Mouse (Mus musculus): Measurements from ENCODE around the gene Zbtb22.

The Zbtb22 gene

DNA sequence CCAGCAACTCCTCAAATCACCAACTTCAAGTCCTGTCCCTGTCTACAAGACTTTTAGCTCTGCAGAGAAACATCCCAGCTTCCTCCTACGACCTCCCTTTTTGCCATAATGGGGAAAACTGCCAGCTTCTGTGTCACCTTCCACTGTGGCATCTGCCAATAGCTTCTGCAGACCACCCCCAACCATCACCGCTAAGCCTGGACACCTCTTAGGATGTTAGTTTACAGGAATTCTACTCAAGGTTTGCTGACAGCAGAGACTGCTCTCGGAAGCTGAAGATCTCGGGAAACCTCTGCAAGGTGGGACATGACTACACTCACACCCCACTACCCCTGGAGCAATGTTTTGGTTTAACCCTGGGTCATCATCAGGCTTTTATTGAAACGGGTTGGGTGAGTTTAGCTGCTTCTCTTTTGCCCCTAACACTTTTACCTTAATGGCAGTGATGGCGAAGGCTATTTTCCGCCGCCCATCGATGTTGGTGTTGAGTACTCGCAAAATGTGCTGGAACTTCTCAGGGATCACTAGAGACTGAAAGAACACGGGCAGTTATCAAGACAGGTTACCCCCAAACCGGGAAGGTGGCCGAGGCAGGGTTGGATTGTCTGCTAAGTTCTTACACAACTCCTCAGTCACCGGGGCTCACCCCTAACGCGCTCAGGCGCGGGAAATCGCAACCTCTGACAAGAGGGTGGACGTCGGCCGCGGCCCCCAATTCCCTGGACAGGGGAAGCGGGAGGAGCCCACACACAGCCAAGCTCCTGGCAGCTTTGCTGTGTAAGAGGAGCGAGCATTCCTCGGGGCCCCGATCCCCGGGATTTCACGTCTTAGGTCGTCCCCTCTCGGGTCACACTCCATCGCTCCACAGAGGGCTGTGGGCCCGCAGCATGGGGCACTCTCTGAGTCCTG is 39.2 kb downstream of the Zbtb22 start:
- ChIA-PET POLR2A (interaction anchor here (0.6 to 11.4 kb wide), 138 partner anchors 7 to 1550 kb away, joined by 3 to 528 read pairs (median 6); partner anchors contain the start of genes H2-DMa (in 4 of the 4), Rxrb (in 4 of the 4), Slc39a7 (in 4 of the 4) and Daxx (in 3 of the 4)), CTCF (interaction anchor here (0.6 to 4.7 kb wide), 11 partner anchors 14 to 181 kb away, joined by 3 to 15 read pairs (median 4); partner anchors contain the start of genes Rgl2 (in 1 of the 4), Rxrb (in 1 of the 4) and Slc39a7 (in 1 of the 4))

GRCm38 (mm10) chr17:33955555-33956214 is 40.0 kb downstream of the Zbtb22 start, which contains the start of the genes Vps52 and Rps18:
Vps52 (plus strand) TSS chr17:33955812.
Rps18 (minus strand) TSS chr17:33956001.
- POLR2A ChIA-PET = interaction anchor here (0.5 to 11.4 kb wide), 155 partner anchors 9 to 1549 kb away, joined by 3 to 528 read pairs (median 5); partner anchors contain the start of genes H2-DMa (in 4 of the 4), Pfdn6 (in 4 of the 4), Rxrb (in 4 of the 4) and Slc39a7 (in 4 of the 4)
- CTCF ChIA-PET = interaction anchor here (0.6 to 4.7 kb wide), 19 partner anchors 10 to 180 kb away, joined by 3 to 15 read pairs (median 4); partner anchors contain the start of genes Rgl2 (in 1 of the 4), Rxrb (in 1 of the 4) and Slc39a7 (in 1 of the 4)

DNA sequence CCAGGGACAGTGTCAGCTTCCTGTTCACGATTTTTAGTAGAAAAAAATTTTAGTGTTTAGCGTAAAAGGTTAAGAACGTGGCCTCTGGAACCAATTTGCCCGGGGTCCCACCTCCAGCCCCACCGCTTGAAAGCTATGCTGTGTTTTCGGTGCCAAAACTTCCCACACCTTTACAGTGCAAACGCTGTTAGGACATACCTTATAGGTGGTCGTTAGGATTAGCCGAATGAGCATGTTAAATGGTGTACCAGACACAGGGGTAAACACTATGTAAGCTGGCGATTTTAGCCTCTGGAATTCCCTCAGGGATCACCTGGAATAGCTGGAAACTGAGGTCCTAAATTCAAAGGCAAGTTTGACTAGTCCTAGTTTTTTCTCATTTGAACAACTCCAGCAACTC is 40.6 kb downstream of the Zbtb22 start:
- ChIA-PET POLR2A (interaction anchor here (0.5 to 11.4 kb wide), 121 partner anchors 9 to 1548 kb away, joined by 3 to 528 read pairs (median 6); partner anchors contain the start of genes Pfdn6 (in 4 of the 4), Rxrb (in 4 of the 4), Slc39a7 (in 4 of the 4) and Wdr46 (in 4 of the 4)), CTCF (interaction anchor here (1.0 to 4.7 kb wide), 16 partner anchors 9 to 179 kb away, joined by 3 to 15 read pairs (median 4); partner anchors contain the start of genes Rxrb (in 1 of the 4) and Slc39a7 (in 1 of the 4))

DNA sequence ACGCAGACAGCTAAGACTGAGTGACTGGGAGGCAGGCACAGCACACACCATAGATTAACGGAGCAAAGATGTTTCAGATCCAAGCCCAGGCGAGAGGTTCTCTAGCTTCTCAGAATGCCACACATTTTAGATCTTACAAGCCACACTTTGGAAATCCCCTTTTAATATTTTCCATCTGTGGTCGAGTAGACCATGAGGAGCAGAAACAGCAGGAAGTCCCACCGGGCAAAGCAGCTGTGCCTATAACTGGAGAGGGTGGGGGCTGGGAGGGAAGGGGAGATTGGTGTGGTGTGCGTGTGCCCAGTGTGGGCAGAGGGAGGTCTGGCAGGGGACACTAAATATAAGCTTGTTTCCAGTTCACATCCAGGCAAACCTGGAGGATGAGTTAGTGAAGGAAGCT is 41.8 kb downstream of the Zbtb22 start:
- ChIA-PET CTCF (interaction anchor here in 3 of 4 experiments (0.6 to 4.7 kb wide), 5 partner anchors 11 to 1463 kb away, joined by 3 to 15 read pairs (median 4); no protein-coding TSS in a partner anchor), POLR2A (interaction anchor here in 3 of 4 experiments (0.7 to 11.4 kb wide), 8 partner anchors 12 to 632 kb away, joined by 3 to 528 read pairs (median 22); partner anchors contain the start of genes H2-DMa (in 2 of the 3), Rgl2 (in 2 of the 3), Gpsm3 (in 1 of the 3) and H2-K1 (in 1 of the 3))

DNA sequence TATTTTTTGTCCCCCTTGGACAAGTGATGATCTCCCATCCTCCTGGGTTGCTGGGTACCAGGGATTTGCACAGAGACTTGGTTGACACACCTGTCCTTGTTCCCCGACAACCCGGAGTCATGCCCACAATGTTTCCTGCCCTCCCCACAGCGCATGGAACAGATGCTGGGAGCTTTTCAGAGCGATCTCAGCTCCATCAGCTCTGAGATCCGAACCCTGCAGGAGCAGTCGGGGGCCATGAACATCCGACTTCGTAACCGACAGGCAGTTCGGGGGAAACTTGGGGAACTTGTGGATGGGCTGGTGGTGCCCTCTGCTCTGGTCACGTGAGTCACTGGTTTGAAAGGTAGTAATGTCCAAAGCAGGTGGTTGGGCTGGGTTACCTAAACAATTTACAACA is 42.7 kb downstream of the Zbtb22 start:
- POLR2A ChIA-PET = interaction anchor here in 3 of 4 experiments (0.6 to 11.4 kb wide), 6 partner anchors 11 to 160 kb away, joined by 3 to 528 read pairs (median 30); partner anchors contain the start of genes Rgl2 (in 2 of the 3), H2-DMa (in 1 of the 3), Pfdn6 (in 1 of the 3) and Rxrb (in 1 of the 3)
- CTCF ChIA-PET = interaction anchor here in 2 of 4 experiments (0.8 to 4.7 kb wide), 6 partner anchors 10 to 1344 kb away, joined by 3 to 15 read pairs (median 4); no protein-coding TSS in a partner anchor

- ChIA-PET POLR2A (interaction anchor here in 2 of 4 experiments (0.9 to 5.1 kb wide), 4 partner anchors 8 to 73 kb away, joined by 3 to 108 read pairs (median 28); partner anchors contain the start of genes Rgl2 (in 1 of the 2), Rxrb (in 1 of the 2) and Slc39a7 (in 1 of the 2)), CTCF (interaction anchor here in 1 of 4 experiments (0.8 to 1.6 kb wide), 3 partner anchors 9 to 1343 kb away, joined by 3 to 4 read pairs (median 3); no protein-coding TSS in a partner anchor)
Measured at GRCm38 (mm10) chr17:33959135-33959534, 43.4 kb downstream of the Zbtb22 start.

GRCm38 (mm10) chr17:33959948-33960347 is 44.2 kb downstream of the Zbtb22 start:
- CTCF ChIA-PET = interaction anchor here in 1 of 4 experiments (1.2 kb wide), 1 partner anchor 17 kb away, joined by 3 read pairs; no protein-coding TSS in a partner anchor

GRCm38 (mm10) chr17:33962876-33963275 is 47.2 kb downstream of the Zbtb22 start:
- POLR2A ChIA-PET = interaction anchor here in 3 of 4 experiments (0.6 to 3.4 kb wide), 10 partner anchors 8 to 1283 kb away, joined by 3 to 20 read pairs (median 4); partner anchors contain the start of gene B3galt4 (in 3 of the 3)
- CTCF ChIA-PET = interaction anchor here in 1 of 4 experiments (1.3 to 1.4 kb wide), 2 partner anchors 1307 to 1339 kb away, joined by 4 to 5 read pairs; no protein-coding TSS in a partner anchor

More at GRCm38 (mm10) chr17:33959948-33960347, 44.2 kb downstream of the Zbtb22 start:
- POLR2A ChIA-PET = interaction anchor here in 3 of 4 experiments (1.0 to 3.4 kb wide), 6 partner anchors 8 to 1319 kb away, joined by 3 to 20 read pairs (median 6); partner anchors contain the start of gene B3galt4 (in 2 of the 3)

DNA sequence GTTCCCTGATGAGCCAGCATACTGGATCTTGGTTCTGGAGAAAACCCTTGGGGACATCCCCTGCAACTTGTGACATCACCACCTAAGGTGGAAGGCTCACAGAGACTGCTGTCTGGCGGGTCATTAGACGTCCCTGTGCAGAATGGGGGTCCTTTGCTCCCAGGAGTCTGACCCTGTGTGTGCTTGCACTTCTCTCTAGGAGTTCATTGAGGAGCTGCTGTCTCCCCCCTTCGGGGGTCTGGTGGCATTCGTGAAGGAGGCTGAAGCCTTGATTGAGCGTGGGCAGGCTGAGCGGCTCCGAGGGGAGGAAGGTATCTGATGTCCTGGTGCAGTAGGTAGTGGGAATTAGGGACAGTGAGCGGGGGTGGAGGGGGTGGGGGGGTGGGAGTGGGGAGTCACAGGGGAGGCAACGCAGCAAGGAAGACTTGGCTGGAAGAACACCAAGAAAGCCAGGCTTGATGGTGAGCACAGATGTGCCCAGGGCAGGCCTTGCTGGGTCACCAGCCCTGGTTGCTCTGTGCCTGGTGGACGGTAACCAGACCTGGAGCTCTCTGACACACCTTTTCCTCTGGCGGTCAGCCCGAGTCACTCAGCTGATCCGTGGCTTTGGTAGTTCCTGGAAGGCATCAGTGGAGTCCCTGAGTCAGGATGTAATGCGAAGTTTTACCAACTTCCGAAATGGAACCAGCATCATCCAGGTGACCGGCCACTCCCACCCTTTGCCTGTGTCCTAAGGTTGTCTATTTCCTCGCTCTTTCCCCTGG is 49.6 kb downstream of the Zbtb22 start:
- ChIA-PET CTCF (interaction anchor here in 3 of 4 experiments (0.6 to 6.0 kb wide), 12 partner anchors 9 to 1339 kb away, joined by 3 to 70 read pairs (median 4); partner anchors contain the start of genes Daxx (in 1 of the 3), Rps18 (in 1 of the 3) and Vps52 (in 1 of the 3)), POLR2A (interaction anchor here (1.1 to 9.6 kb wide), 12 partner anchors 9 to 1339 kb away, joined by 3 to 108 read pairs (median 6); partner anchors contain the start of genes Rps18 (in 4 of the 4), Vps52 (in 4 of the 4) and B3galt4 (in 3 of the 4))

DNA sequence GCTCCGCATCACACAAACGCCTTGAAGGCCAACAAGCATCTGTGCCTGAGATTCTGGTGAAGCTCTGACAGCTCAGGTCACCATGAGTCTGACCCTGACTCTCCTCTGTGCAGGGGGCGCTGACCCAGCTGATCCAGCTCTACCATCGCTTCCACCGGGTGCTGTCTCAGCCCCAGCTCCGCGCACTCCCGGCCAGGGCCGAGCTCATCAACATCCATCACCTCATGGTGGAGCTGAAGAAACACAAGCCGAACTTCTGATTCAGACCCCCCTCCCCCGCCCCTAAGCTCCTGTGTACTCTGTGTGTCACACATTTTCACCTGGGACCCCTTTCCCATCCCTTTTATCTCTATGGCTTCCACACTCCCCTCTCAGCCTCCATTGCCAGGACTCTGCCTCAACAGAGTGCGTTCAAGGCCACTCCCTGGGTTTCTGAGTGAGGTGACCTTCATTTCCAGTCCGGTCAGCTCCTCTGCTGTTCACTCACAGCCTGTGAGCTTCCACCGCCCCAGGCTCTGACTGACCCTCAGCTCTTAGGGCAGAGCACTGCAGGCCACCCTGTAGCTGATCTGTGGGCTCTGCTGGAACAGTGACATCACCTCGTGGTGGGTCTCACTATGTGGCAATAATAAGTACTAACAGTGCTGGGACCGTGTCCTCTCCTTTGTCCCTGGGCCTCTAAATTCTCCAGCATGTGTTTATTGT is 50.3 kb downstream of the Zbtb22 start:
- ChIA-PET POLR2A (interaction anchor here (0.5 to 9.6 kb wide), 12 partner anchors 9 to 1338 kb away, joined by 3 to 108 read pairs (median 6); partner anchors contain the start of genes Rps18 (in 4 of the 4), Vps52 (in 4 of the 4) and B3galt4 (in 3 of the 4)), CTCF (interaction anchor here (0.6 to 6.0 kb wide), 15 partner anchors 10 to 1908 kb away, joined by 3 to 70 read pairs (median 4); partner anchors contain the start of genes Daxx (in 1 of the 4), Rps18 (in 1 of the 4) and Vps52 (in 1 of the 4))

DNA sequence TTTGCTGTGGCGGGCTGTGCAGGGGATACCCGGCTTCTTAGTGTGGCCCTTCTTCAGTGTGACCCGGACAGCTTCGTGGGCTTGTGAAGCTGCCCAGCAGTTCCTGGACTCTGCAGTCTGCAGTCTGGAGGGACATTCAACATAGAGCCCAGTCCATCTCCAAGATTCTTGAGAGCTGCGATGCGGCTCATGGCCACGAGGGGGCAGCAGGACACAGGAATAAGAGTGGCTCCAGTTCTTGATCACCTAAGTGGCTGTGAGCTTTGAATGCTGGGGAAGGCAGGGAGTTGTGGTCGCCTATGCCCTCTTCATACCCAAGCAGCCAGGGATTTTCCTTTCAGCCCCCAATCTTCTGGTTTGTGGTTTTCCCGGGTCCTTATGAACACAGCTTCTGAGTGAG is 52.8 kb downstream of the Zbtb22 start:
- POLR2A ChIA-PET = interaction anchor here (0.8 to 9.6 kb wide), 30 partner anchors 9 to 187 kb away, joined by 3 to 108 read pairs (median 5); partner anchors contain the start of genes Rps18 (in 4 of the 4), Vps52 (in 4 of the 4), B3galt4 (in 3 of the 4) and H2-DMa (in 2 of the 4)
- CTCF ChIA-PET = interaction anchor here (0.6 to 6.0 kb wide), 64 partner anchors 9 to 1335 kb away, joined by 3 to 70 read pairs (median 4); partner anchors contain the start of genes Rps18 (in 4 of the 4), Vps52 (in 4 of the 4), B3galt4 (in 2 of the 4) and Col11a2 (in 2 of the 4)

All from embryonic stem cell, embryonic (primary cell).